Mouse (Mus musculus): Measurements from ENCODE around the gene Stra8.

DNA sequence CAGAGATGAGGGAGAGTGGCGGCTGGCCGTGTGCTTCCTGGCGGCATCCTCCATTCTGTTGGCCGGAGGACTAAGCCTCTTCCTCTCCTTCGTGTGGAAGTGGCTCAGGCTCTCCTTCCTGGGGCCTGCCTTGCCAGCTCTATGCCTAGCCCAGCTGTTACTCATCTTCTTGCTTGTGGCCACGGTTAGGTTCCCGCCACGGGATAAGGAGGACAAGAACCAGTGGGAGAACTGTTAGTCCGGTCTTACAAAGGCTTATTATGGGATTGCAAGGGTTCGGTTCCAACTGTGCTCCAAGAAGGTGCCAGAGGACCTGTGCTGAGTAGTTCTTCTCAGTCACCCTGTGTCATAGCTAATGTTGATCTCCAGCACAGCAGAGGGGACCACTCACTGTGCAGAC, 47.1 kb upstream of the Stra8 start:
- TF ChIP-seq CTCF (IDR thresholded peaks at IDR 0.05; ENCODE audit: control insufficient read depth, insufficient read depth, insufficient replicate concordance, low read depth, low read length) (no peak), POLR2A (IDR thresholded peaks at IDR 0.05; ENCODE audit: control insufficient read depth, low read depth, low read length) (no peak)

Measured in testis, adult 2 months (tissue).